Mouse (Mus musculus) fat pad, adult 2 months (tissue): ENCODE results near the gene Ppp6r1.

Source experiments
- DNase-seq: peaks from one replicate; pipeline ENCODE4 v3.0.0-alpha.2; 2011; ENCODE audit warnings: low read depth, low spot score; ENCODE audit errors: extremely low read depth

The Ppp6r1 gene

DNA sequence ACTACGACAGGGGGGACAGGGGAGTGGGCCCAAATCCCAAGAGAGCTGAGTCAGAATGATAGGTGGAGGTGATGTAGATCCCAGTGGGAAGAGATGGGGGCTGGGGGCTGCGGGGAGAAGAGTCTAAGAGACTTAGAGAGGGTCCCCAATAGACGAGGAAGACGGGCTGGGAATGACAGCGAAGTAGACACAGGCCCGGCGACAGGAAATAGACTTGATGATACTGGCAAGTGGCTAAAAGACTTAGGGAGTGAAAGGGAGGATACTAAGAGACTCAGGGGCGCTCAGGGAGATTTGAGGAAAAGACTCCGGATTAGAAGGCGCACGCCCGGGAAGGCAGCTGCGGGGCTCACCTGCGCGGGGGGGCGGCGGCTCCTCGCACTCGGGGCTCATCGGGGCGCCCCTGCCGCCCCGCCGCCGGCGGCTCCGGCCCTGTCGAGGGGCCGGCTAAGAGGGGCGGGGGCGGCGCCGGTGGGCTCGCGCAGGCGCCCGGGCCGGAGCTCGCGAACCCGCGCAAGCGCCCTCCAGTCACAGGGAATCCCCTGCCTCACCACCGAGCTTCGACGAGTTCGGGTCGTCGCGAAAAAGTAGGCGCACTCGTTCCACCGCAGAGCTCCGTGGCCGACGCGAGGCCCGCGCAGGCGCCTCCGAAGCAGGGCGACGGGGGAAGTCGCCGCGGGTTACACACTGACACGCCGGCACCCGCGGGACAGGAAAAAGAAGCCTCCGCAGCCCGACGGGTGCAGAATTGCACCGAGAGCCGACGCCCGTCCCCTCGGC is 501 bp downstream of the Ppp6r1 start:
- no peak for DNase-seq

DNA sequence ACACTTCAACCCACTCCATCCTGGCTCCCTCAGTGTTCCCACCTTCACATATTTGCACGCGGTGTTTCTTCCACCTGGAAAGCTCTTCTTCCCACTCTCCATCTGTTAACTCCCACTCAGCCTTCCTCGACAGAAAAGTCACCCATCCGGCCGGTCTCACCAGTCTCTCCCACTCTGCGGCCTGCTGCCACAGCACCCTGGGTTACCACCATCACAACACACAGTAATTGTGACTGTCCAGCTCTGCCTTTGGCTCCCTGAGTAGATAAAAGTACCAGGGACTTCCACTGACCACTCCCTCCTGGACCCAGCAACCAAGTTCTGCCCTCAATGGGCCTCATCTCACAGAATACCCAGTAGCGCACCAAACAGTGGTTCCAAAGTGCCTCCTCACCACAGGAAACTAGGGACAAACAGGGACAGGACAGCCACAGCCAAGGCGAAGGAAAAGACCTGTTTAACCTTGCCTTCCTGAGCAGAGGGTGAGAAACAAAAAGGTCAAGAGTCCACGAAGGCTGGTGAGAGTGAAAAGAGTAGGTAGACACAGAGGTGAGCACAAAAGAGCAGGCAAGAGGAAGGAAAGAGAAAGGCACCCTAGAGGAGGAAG is 1.2 kb downstream of the Ppp6r1 start:
- DNase-seq, result no peak

DNA sequence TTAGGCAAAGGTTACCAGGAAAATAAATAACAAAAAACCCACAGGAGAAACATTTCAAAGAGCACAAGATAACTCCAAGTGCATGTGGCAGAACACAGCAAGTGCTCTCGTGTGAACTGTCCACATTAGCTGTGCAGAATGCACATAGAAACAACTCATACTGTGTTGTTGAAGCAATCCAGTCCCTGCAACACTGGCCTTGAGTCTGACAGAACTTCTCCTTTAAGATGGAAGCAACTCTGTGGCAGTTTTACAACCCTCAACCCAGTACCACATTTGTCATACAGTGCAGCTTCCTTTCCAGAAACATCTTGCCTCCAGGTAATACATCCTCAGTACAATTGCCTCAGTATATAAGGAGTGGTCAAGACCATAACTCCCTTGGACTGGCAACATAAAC is 2.0 kb downstream of the Ppp6r1 start:
- no peak for DNase-seq

DNA sequence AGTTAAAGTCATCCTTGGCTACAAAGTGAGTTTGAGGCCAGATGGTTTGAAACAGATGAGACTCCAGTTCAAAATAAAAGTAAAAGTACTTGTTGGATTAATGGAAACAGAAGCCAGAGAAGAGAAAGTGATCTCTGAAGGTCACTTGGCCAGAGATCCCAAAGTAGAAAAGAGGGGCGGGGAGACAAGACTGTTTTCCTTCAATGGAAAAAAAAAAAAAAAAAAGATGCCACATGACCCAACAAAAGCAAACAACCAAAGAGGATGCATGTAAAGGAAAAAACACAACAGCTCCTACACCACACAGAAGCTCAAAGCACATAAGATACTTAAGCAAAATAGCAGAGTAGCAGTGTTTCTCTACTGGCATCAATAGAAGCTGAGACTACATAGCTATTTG is 2.9 kb downstream of the Ppp6r1 start:
- DNase-seq, result no peak

DNA sequence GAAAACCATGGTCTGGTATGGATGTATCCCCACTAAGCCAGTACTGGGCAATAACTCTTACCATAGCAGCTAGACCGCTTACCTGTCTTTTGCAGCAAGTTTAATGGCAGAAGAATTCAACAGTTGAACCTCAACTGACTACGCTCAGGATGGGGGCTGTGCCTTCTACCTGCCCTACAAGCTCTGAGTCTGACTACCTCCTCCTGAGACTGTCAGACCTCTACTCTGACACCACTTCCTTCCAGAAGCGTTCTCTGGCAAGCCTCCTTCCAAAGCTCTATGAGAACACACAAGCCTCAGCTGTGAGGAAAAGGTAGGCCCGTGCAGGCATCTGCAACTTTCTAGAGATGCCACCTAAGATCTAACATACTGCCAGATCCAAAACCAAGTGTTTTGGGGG is 3.4 kb downstream of the Ppp6r1 start:
- DNase-seq, result no peak

DNA sequence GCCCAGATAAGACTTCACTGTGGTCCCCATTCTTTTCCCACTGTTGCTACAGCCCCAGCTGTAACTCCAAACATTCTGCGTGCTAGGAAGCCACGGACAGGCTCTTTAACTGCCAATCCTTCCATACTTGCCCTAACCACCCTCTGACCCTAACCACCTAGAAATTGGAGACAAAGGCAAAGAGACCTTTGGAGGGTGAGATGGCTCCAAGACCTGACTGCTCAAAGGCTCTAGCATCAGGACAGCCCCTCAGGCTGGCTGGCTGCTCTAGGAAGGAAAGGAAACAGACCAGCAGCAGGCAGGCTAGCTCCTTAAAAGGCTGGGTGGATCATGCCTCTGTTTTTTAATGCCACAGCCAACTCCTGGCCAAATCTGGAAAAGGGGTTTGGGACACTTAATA is 4.6 kb downstream of the Ppp6r1 start:
- no peak for DNase-seq

DNA sequence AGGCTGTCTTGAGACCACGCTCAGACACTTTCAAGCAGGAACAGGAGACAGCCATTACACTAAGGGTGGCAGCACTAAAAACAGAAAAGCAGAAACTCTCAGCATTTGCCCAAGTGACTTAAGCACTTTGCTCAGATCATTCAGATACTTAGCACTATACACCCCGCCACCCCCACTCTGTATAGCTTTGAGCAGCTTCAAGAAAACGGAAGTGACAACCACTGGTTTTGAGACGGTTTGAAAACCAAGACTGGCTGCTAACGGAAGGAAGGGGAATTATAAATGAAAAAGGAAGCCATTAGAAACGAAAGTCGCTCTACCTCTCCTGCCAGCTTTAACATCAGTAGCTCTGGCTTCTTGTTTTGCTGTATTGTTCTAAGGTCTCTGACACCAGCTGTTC is 5.0 kb downstream of the Ppp6r1 start:
- DNase-seq, result no peak

DNA sequence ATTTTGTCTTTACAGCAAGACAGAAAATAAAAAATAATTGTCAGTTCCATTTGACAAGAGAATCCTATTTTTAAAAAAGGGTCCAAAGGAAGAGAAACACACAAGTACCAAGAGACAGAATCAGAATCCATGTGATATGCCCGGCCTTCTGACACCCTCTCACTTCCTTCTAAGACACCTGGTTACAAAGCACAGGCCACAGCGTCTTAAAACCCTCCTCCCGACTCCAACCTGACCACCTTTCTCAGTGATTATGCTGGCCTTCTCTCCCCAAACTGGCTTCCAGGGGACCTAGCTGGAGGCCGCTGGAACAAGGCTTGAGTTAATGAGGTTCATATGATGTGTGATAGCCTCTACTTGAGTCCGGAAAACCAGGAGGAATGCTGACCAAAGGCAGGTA is 5.5 kb downstream of the Ppp6r1 start:
- DNase-seq, result no peak

DNA sequence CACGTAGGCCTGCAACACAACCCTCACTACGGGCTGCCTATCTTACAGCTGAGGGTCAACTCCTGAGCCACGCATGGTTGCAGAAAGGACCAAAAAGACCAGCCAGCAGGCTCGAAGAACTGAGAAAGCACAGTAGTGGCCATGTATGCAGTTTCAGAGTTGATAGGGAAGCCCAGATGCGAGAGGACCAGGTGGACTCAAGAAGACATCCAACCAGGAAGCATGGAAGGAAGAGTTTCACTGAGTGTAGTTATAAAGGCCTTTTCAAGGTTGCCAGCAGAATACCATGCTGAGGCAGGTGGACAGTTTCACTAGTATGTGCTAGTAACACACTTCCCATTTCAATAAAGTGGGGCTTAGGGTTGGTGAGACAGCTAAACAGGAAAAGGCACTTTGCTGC is 6.1 kb downstream of the Ppp6r1 start:
- no peak for DNase-seq

DNA sequence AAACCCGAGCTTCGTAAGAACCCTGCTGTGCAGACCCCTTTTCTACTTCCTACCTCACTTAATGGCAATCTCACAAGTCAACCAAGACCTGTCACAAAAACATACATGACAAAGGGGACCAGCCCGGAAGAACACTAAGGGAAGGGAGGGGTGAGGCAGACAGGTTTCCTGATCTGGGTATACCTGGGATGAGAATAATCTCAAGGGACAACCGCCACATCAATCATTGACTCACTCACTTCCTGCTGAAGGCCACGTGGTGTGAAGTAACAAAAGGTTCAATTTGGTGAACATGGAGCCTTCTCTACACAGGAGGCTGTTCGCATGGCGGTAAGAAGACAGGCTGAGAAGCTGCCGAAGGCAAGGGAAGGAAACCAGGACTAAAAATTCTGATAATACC is 7.2 kb downstream of the Ppp6r1 start:
- no peak for DNase-seq

DNA sequence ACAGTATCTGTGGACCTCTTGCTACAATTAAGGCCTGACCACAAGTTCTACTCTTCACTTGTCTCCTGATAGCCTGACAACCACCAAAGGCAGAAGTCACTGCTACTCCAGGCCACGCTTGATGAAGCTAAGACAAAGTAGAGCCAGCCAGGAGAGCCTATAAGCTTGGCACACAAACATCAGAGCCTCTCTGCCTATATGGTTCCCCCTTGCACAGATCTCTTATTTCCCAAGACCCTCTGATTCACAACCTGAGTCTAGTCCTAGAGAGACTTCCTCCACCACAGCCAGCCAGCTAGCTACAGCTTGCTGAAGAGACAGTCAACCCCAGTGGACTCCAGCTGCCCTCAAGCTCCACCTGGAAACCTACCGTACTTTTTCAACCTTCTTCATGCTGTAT is 10.8 kb downstream of the Ppp6r1 start:
- no peak for DNase-seq

DNA sequence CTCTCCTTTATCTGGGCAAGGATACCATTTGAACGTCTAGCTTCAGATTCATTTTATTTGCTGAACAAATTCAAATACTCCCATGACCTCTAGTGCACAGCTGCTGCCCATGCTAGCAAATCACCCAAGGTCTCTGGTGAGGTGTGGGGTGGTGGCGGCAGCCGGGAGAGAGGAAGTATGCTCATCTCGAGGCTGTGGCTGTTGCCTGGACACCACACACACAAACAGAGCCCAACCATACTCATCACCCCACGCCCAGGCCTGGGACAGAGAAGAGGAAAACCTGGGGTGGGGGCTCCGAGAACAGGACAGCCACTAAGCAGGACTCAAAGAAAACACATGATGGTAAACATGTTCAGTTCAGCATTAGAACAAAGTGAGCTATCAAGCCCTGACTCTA is 11.5 kb downstream of the Ppp6r1 start:
- DNase-seq, result no peak

DNA sequence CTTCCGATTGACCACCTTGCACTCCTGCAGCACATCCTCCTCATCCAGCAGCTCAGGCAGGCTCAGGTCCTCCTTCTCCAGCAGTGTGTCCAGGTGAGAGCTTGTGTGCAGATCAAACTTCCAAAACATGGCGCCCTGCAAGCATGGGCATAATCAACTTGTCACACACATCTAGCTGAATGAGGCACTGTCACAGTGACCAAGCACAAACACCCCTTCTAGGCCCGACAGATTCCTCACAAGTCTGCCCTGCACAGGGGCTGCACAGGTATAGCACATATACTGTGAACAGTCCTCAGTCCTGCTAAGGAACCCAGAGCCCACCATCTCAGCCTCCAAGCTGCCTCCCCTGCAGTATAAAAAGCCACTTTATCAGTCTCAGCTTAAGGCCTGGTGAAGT is 12.0 kb downstream of the Ppp6r1 start:
- no peak for DNase-seq

DNA sequence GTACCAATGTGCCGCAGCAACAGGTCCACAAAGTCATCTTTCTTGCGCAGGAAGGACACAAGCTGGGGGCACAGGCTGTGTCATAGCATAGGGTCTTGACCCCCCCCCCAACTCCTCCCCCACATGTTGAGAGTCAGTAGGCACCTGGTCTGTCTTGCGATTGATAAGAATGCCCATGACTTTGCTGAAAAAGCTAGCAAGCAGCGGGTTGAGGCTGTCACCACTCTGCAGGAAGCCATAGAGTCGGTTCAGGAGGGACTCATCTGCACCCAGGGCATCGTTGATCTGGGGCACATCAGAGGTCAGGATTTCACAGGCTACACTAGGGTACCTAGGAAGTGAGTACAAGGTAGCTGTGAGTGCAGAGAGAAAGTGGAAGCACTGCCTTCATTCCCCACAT is 15.6 kb downstream of the Ppp6r1 start:
- no peak for DNase-seq

DNA sequence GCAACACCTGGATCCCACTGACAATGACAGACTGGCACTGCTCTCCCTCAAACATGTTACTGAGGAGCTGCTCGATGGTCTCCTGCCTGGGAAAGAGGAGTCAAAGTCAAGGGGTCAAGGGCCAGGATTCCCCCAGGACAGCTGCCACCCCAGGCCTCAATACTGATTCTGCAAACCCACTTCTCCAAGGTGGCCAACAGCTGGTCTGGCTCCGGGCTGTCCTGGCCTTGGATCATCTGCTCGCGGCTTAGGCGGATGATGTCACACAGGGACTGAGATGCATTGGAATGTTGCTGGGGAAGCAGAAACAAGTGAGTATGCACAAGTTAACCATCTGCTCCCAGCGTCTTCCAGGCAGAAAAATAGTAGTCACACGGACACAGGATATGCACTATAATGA is 16.9 kb downstream of the Ppp6r1 start:
- no peak for DNase-seq

DNA sequence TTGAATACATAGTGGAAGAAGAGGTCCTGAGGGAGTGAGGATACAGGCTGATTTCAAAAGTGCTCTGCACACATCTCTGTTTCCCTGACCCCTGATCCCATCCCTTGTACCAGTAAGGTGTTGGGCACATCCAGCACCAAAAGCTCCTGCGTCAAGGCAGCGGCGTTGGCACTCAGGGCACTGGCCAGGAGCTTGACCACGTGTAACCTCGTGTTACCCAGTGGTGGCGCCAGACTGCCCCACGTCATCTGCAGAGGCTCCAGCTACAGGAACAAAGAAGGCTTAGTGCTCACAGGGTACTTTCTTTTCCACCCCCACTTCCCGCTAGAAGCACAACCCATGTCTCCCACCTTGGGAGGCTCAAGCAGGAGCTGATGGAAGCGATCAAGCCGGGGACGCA is 17.7 kb downstream of the Ppp6r1 start:
- DNase-seq, result no peak

DNA sequence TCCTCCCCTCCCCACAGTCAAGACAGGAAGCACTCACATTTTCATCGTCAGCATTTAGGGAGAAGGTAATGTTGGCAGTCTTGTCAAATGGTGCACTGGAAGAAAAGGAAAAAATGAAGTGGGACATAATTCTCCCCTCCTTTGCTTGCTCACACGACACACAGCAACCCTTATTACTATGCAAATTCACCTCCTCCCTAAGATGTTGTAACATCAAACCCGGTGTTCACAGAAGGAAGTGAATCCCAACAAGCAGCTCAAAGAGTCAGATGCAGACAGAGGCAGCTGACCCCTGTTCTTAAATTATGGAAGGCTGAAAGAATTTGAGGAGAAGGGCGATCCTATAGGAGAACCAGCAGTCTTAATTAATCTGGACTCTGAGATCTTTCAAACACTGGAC is 22.6 kb downstream of the Ppp6r1 start:
- DNase-seq, result no peak

DNA sequence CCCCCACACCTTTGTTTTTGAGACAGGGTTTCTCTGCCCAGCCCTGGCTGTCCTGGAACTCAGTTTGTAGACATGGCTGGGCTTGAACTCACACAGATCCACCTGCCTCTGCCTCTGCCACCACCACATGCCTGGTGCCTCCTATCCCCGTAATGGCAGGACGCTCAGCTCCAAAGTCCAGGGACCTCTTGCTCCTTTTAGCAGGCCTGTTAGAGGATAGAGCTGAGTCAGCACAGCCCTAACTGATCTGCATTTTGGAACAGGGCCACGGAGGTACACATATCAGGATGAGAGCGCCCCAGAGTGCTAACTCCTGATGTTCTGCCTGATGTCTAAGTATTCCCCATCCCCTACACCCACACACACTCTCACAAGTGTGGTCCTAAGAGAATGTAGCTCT is 27.8 kb downstream of the Ppp6r1 start, which contains the start of gene Tmem86b:
Tmem86b (minus strand) TSS at position 392 of the 400 bp plus-strand sequence.
- DNase-seq, result no peak

DNA sequence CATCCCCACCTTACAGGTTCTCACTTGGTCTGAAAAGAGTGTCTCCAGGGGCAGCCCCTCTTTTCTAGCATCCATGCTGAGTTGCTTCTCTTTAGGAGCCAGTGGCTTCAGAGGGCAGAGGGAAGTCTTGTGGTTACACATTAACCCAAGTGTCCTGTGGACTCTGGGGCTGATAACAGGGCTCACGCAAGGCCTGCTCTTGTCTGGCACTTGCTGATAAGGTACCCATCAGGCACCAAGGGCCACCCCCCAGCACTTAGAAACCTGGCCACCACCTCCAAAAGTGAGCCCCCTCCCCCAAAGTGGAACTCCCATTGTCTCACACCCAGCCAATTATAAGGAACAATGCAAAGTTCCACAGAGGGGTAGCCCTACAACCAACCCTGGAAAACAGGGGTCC is 28.6 kb downstream of the Ppp6r1 start:
- no peak for DNase-seq

DNA sequence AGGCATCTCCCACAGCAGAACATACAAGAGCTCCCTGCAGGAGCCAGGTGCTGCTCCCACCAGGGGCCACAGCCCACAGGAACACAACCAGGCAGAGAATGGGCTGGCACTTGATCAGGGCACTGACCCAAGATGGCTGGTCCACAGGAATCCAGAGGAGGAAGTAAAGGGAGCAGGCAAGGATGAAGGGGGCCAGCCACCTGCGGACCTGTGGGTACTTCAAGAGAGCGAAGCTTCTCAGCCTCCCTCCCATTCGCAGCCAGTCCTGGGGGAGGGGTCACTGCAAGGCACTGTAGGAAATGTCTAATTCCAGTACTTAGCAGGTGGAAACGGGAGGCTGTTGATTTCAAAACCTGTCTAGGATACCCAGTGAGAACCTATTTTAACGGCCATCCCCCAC is 29.2 kb downstream of the Ppp6r1 start:
- DNase-seq, result no peak

DNA sequence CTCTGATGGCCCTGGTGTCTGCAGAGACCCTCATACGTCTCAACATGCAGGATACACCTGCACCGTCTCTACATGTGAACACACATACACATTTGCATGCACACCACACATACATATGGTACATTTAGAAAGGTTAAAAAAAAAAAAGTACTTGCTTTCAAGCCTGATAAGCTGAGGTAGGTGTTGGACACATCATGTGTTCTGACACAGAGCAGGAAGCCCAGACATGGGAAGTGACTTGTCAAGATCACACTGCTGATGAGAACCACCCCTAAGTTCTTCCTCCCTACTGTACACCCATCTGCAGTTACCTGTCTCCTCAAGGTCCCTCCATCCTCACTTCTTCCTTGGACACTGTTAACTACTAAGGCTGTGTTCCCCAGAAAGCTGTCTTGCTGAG is 32.9 kb downstream of the Ppp6r1 start:
- no peak for DNase-seq

DNA sequence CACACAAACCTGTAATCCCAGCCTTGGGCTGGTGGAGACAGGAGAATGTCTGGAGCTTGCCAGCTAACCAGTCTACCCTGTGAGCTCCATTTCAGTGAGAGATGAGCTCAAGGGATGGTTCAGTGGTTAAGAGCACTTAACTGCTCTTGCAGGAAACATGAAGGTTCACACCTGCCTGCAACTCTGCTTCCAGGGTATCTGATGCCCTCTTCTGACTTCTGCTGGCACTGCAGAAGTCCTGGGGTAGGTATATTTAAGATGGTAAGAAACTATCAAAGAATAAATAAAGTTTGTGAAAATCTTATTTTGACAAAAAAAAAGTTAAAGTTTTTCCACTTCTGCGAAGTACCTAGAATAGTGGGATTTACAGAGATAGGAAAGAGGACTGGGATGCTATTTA is 34.5 kb downstream of the Ppp6r1 start:
- no peak for DNase-seq
